Mouse (Mus musculus): ENCODE results near the gene Olfml2a. TPM values are rescaled to one million over a fixed set of nuclear protein-coding genes. Genes with fewer than 3 reads are reported as not detected.

Gene Olfml2a
- total RNA-seq (2014; rRNA removed; ENCODE audit: low replicate concordance): 12.7 and 19.5 TPM in 2 replicates
- polyA plus RNA-seq (2015; fragmentation: Nextera tagmentation; extraction: Ambion mirVana): 3.3 and 3.4 TPM in 2 replicates

DNA sequence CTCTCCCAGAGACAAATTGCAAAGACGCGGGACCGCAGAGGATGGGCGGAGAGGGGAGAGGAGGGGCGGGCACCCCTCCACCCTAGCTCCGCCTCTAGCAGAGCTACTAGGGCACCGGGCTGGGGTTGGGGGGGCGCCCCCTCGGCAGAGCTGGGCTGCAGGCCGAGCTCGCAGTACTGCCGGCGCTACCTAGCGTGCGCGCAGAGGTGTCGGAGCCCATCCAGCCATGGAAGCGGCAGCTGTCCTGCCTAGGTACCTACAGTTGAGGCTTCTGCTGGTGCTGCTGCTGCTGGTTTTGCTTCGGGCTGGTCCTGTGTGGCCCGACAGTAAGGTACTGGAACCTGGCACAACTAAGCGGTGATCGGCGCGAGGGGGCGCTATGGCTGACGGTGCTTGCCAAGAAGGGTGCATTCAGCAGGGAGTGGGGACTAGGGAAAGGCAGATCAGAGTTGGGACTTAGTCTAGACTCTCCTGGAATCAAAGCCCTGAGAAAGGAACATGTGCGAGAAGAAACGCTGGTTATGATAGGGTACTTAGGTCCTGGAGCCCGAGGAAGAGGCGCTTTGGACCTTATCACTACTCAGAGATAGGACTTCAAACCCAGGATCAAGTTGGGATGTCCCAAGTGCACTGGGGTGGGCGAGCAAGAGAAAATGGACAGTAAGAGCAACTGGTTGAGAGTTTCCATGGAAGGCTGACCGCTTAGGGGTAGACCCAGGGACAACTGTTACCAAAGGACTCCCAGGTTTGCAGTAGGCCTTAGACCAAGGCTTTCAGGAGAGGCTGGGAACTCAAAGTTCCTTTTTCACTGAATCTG, at the start of gene Olfml2a:
TSS of gene Olfml2a (plus strand) at position 128 of the 817 bp plus-strand sequence.
- ATAC-seq (ENCODE audit: insufficient read depth, low read depth) (peak; percentile 56), DNase-seq (ENCODE audit: low spot score) (peak; percentile 29)
- WGBS: 9% methylated on average over 32 of the region's 32 CpGs
- H3K27me3 ChIP-seq (ENCODE audit: control insufficient read depth, insufficient read depth, low read length): 0 out of 2 replicates have a peak, but pooled peaks cover 5% of the 10 kb centered on the region
- no peaks in the 10 kb centered on the region for H3K36me3 ChIP-seq (replicated peaks; ENCODE audit: control insufficient read depth, insufficient read depth, low read length)
- H3K27ac ChIP-seq (ENCODE audit: low read depth): no peak within 1 kb of the TSS
- TF ChIP-seq CTCF (IDR thresholded peaks at IDR 0.05; ENCODE audit: low read depth): peak; percentile 54
- no peak for TF ChIP-seq EP300 (IDR thresholded peaks at IDR 0.05; ENCODE audit: low read depth)
- peak within 1 kb of the TSS; percentile 54; the same call in 1 of the 2 replicates for H3K9ac ChIP-seq (replicated peaks; ENCODE audit: low read depth, low read length)
- peak within 1 kb of the TSS; percentile 81 for H3K4me2 ChIP-seq (ENCODE audit: low read depth, low read length)
- H3K4me1 ChIP-seq (ENCODE audit: control insufficient read depth, insufficient read depth): peaks cover 8% of the 10 kb centered on the region
- H3K9me3 ChIP-seq (replicated peaks; ENCODE audit: control insufficient read depth, low read length): no peaks in the 10 kb centered on the region
- peak within 1 kb of the TSS; percentile 56 for H3K4me3 ChIP-seq (ENCODE audit: low read depth, low read length)

DNA sequence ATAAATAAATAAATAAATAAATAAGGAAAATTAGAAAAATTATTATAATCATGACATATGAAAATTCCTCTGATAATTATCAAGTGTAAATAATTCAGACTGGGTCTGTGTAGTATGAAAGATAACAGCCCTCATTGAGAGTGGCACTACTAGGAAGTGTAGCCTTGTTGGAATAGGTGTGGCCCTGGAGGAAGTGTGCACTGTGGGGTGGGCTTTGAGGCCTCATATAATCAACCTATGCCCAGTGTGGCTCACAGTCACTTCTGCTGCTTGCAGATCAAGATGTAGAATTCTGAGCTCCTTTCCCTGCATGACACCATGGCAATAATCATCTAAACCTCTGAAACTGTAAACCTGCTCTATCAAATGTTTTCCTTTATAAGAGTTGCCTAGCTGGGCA, 28.9 kb upstream of the Olfml2a start:
- TF ChIP-seq CTCF (IDR thresholded peaks at IDR 0.05; ENCODE audit: low read depth): no peak
- no peak for TF ChIP-seq EP300 (IDR thresholded peaks at IDR 0.05; ENCODE audit: low read depth)
- Histone ChIP-seq H3K4me1 (ENCODE audit: control insufficient read depth, insufficient read depth) (no peaks in the 10 kb centered on the region), H3K36me3 (replicated peaks; ENCODE audit: control insufficient read depth, insufficient read depth, low read length) (no peaks in the 10 kb centered on the region), H3K4me2 (ENCODE audit: low read depth, low read length) (no peak overlapping the region), H3K27me3 (ENCODE audit: control insufficient read depth, insufficient read depth, low read length) (no peaks in the 10 kb centered on the region), H3K27ac (ENCODE audit: low read depth) (no peak overlapping the region), H3K4me3 (ENCODE audit: low read depth, low read length) (no peak overlapping the region), H3K9me3 (replicated peaks; ENCODE audit: control insufficient read depth, low read length) (no peaks in the 10 kb centered on the region), H3K9ac (replicated peaks; ENCODE audit: low read depth, low read length) (no peak overlapping the region)
- no peak for DNase-seq (ENCODE audit: low spot score)
- ATAC-seq (ENCODE audit: insufficient read depth, low read depth): no peak

DNA sequence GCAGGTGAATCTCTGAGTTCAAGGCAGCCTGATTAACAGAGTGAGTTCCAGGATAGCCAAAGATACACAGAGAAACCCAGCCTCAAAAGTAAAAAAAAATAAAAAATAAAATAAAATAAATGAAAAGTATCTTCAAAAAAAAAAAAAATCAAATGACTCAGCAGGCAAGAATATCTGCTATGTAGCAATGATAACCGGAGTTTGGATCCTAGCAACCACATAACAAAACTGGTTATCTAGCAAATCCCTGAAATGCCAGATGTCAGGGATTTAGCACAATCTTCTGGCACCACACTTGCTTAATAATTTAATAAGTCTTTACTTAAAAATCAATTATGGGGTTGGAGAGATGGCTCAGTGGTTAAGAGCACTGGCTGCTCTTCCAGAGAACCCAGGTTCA, 27.5 kb upstream of the Olfml2a start:
- Histone ChIP-seq H3K9ac (replicated peaks; ENCODE audit: low read depth, low read length) (no peak overlapping the region), H3K4me2 (ENCODE audit: low read depth, low read length) (no peak overlapping the region), H3K9me3 (replicated peaks; ENCODE audit: control insufficient read depth, low read length) (no peaks in the 10 kb centered on the region), H3K4me3 (ENCODE audit: low read depth, low read length) (no peak overlapping the region), H3K4me1 (ENCODE audit: control insufficient read depth, insufficient read depth) (no peaks in the 10 kb centered on the region), H3K27ac (ENCODE audit: low read depth) (no peak overlapping the region), H3K27me3 (ENCODE audit: control insufficient read depth, insufficient read depth, low read length) (no peaks in the 10 kb centered on the region), H3K36me3 (replicated peaks; ENCODE audit: control insufficient read depth, insufficient read depth, low read length) (no peaks in the 10 kb centered on the region)
- DNase-seq (ENCODE audit: low spot score): no peak
- 60% methylated on average over 1 of the region's 1 CpGs for WGBS
- TF ChIP-seq CTCF (IDR thresholded peaks at IDR 0.05; ENCODE audit: low read depth) (no peak), EP300 (IDR thresholded peaks at IDR 0.05; ENCODE audit: low read depth) (no peak)
- ATAC-seq (ENCODE audit: insufficient read depth, low read depth): no peak

- Histone ChIP-seq H3K36me3 (replicated peaks; ENCODE audit: control insufficient read depth, insufficient read depth, low read length) (no peaks in the 10 kb centered on the region), H3K9me3 (replicated peaks; ENCODE audit: control insufficient read depth, low read length) (no peaks in the 10 kb centered on the region), H3K27me3 (ENCODE audit: control insufficient read depth, insufficient read depth, low read length) (no peaks in the 10 kb centered on the region), H3K4me2 (ENCODE audit: low read depth, low read length) (no peak overlapping the region), H3K27ac (ENCODE audit: low read depth) (no peak overlapping the region), H3K9ac (replicated peaks; ENCODE audit: low read depth, low read length) (no peak overlapping the region), H3K4me3 (ENCODE audit: low read depth, low read length) (no peak overlapping the region), H3K4me1 (ENCODE audit: control insufficient read depth, insufficient read depth) (no peaks in the 10 kb centered on the region)
- DNase-seq (ENCODE audit: low spot score) (no peak), ATAC-seq (ENCODE audit: insufficient read depth, low read depth) (0 out of 2 replicates have a peak, but pooled peaks have one; percentile 24)
- 44% methylated on average over 5 of the region's 5 CpGs for WGBS
- TF ChIP-seq EP300 (IDR thresholded peaks at IDR 0.05; ENCODE audit: low read depth): no peak
- no peak for TF ChIP-seq CTCF (IDR thresholded peaks at IDR 0.05; ENCODE audit: low read depth)
Observed at GRCm38 (mm10) chr2:38906097-38906496, 25.7 kb upstream of the Olfml2a start.

DNA sequence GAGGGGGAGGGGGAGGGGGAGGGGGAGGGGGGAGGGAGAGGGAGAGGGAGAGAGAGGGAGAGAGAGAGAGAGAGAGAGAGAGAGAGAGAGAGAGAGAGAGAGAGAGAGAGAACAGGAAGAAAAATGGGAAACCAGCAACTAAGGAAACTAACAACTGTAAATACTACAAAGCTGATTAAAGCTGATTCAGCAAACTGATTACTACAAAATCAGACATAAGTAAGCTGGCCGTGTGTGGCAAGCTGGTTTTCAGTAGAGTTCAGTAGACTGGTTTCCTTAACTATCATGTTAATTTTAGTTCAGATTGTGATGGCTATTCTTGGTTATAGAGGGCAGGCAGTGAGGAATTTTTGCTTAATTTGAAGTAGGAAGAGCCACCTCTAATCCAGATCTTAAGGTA, 23.2 kb upstream of the Olfml2a start:
- H3K27ac ChIP-seq (ENCODE audit: low read depth): no peak overlapping the region
- 46% methylated on average over 1 of the region's 1 CpGs for WGBS
- H3K4me2 ChIP-seq (ENCODE audit: low read depth, low read length): no peak overlapping the region
- ATAC-seq (ENCODE audit: insufficient read depth, low read depth) (no peak), DNase-seq (ENCODE audit: low spot score) (no peak)
- no peaks in the 10 kb centered on the region for H3K9me3 ChIP-seq (replicated peaks; ENCODE audit: control insufficient read depth, low read length)
- no peak for TF ChIP-seq CTCF (IDR thresholded peaks at IDR 0.05; ENCODE audit: low read depth)
- no peak for TF ChIP-seq EP300 (IDR thresholded peaks at IDR 0.05; ENCODE audit: low read depth)
- H3K4me1 ChIP-seq (ENCODE audit: control insufficient read depth, insufficient read depth): no peaks in the 10 kb centered on the region
- no peak overlapping the region for H3K4me3 ChIP-seq (ENCODE audit: low read depth, low read length)
- no peaks in the 10 kb centered on the region for H3K27me3 ChIP-seq (ENCODE audit: control insufficient read depth, insufficient read depth, low read length)
- no peaks in the 10 kb centered on the region for H3K36me3 ChIP-seq (replicated peaks; ENCODE audit: control insufficient read depth, insufficient read depth, low read length)
- H3K9ac ChIP-seq (replicated peaks; ENCODE audit: low read depth, low read length): no peak overlapping the region
